Mouse (Mus musculus) heart, embryonic 11.5 days (tissue): ENCODE data around the gene Trim65. TPM values are rescaled to one million over a fixed set of nuclear protein-coding genes. Genes with fewer than 3 reads are reported as not detected.
"Not testable (repeated sequence)": the region's sequence is repeated elsewhere in the genome, so short reads cannot be mapped to it uniquely, and the experiment has no call there.

Experiments
- ATAC-seq: fragments of 200-750 bp; cut with Nextera tagmentation; replicated peaks from 2 replicates; pipeline ENCODE4 v1.8.0; 2017; ENCODE audit warnings: moderate library complexity; ENCODE audit not compliant: insufficient number of reproducible peaks, low FRiP score, low TSS enrichment
- H3K27ac ChIP-seq: fragments of 300-500 bp; sonication (generic); 2 replicates; pipeline ENCODE4 v1.5.1; 2014; ENCODE audit warnings: mild to moderate bottlenecking, low read depth, low read length
- H3K27me3 ChIP-seq: fragments of 300-500 bp; sonication (generic); 2 replicates; pipeline ENCODE4 v1.6.1; 2014; ENCODE audit warnings: mild to moderate bottlenecking, low read length, mixed read lengths; ENCODE audit not compliant: control insufficient read depth, insufficient read depth
- H3K36me3 ChIP-seq: fragments of 300-500 bp; sonication (generic); 2 replicates; pipeline ENCODE4 v1.6.1; 2014; ENCODE audit warnings: mild to moderate bottlenecking, low read length, moderate library complexity, mixed read lengths; ENCODE audit not compliant: control insufficient read depth, insufficient read depth
- H3K4me1 ChIP-seq: fragments of 300-500 bp; sonication (generic); 2 replicates; pipeline ENCODE4 v1.6.1; 2014; ENCODE audit warnings: low read length; ENCODE audit not compliant: control insufficient read depth, insufficient read depth
- H3K4me2 ChIP-seq: fragments of 300-500 bp; sonication (generic); 2 replicates; pipeline ENCODE4 v1.6.1; 2014; ENCODE audit warnings: mild to moderate bottlenecking, moderate library complexity
- H3K4me3 ChIP-seq: fragments of 300-500 bp; sonication (generic); 2 replicates; pipeline ENCODE4 v1.5.1; 2014; ENCODE audit warnings: low read depth, low read length
- H3K9ac ChIP-seq: fragments of 300-500 bp; sonication (generic); 2 replicates; pipeline ENCODE4 v1.6.1; 2014; ENCODE audit warnings: mild to moderate bottlenecking, low read depth, low read length, moderate library complexity
- H3K9me3 ChIP-seq: fragments of 300-500 bp; sonication (generic); replicated peaks from 2 replicates; pipeline ENCODE4 v1.6.1; 2016; ENCODE audit warnings: low read length; ENCODE audit not compliant: control insufficient read depth
- WGBS: fragments of 180-500 bp; shearing (Covaris S2); extraction: QIAGEN DNeasy Blood & Tissue Kit; methylation state at CpG from one replicate; pipeline ENCODE4 v1.1.7; 2014; ENCODE audit not compliant: insufficient replicate concordance; 5-methylcytosine and 5-hydroxymethylcytosine counted together
- polyA plus RNA-seq: library from polyadenylated mRNA; unstranded; fragments of >200 nt; fragmentation: Nextera tagmentation; extraction: Ambion mirVana; gene quantifications from 2 replicates; pipeline ENCODE4 v1.2.1, GENCODE M21; 2014

Gene Trim65
- polyA plus RNA-seq, 1 experiment from 2014 or later = 4.5 TPM

GRCm38 (mm10) chr11:116126261-116126660 lies 4.7 kb downstream of the Trim65 start:
- Histone ChIP-seq H3K27ac (no peak overlapping the region), H3K9me3 (0 out of 2 replicates have a peak, but pooled peaks cover 2% of the 10 kb centered on the region), H3K9ac (no peak overlapping the region), H3K4me1 (peaks cover 23% of the 10 kb centered on the region), H3K4me3 (no peak overlapping the region), H3K4me2 (no peak overlapping the region), H3K36me3 (peaks cover 18% of the 10 kb centered on the region), H3K27me3 (no peaks in the 10 kb centered on the region)
- ATAC-seq = no peak
- WGBS = 92% methylated on average over 15 of the region's 15 CpGs

- not testable (repeated sequence) for H3K9ac ChIP-seq, H3K27ac ChIP-seq, H3K4me1 ChIP-seq, H3K4me3 ChIP-seq, ATAC-seq, H3K27me3 ChIP-seq, H3K4me2 ChIP-seq, H3K9me3 ChIP-seq
- 89% methylated on average over 8 of the region's 8 CpGs for WGBS
- peaks cover 18% of the 10 kb centered on the region for H3K36me3 ChIP-seq
Measured at GRCm38 (mm10) chr11:116121731-116122245, 9.1 kb downstream of the Trim65 start.

- Histone ChIP-seq H3K4me1 (no peaks in the 10 kb centered on the region), H3K36me3 (0 out of 2 replicates have a peak, but pooled peaks cover 2% of the 10 kb centered on the region)
- no peak for ATAC-seq
Measured at GRCm38 (mm10) chr11:116117819-116118218, 13.1 kb downstream of the Trim65 start.

GRCm38 (mm10) chr11:116117241-116117640 lies 13.7 kb downstream of the Trim65 start:
- Histone ChIP-seq H3K27ac (no peak overlapping the region), H3K9me3 (no peaks in the 10 kb centered on the region), H3K27me3 (no peaks in the 10 kb centered on the region), H3K4me2 (no peak overlapping the region), H3K4me1 (no peaks in the 10 kb centered on the region), H3K4me3 (no peak overlapping the region), H3K36me3 (no peaks in the 10 kb centered on the region), H3K9ac (no peak overlapping the region)
- no peak for ATAC-seq
- 62% methylated on average over 12 of the region's 12 CpGs for WGBS

More at GRCm38 (mm10) chr11:116117819-116118218, 13.1 kb downstream of the Trim65 start:
- H3K9ac ChIP-seq = no peak overlapping the region
- H3K4me3 ChIP-seq = no peak overlapping the region
- H3K9me3 ChIP-seq = no peaks in the 10 kb centered on the region
- no peak overlapping the region for H3K4me2 ChIP-seq
- H3K27me3 ChIP-seq = no peaks in the 10 kb centered on the region
- no peak overlapping the region for H3K27ac ChIP-seq

- H3K4me2 ChIP-seq = no peak overlapping the region
- peaks cover 21% of the 10 kb centered on the region for H3K27me3 ChIP-seq
- no peaks in the 10 kb centered on the region for H3K36me3 ChIP-seq
- no peak overlapping the region for H3K9ac ChIP-seq
- no peak overlapping the region for H3K27ac ChIP-seq
- peaks cover 32% of the 10 kb centered on the region for H3K4me1 ChIP-seq
- ATAC-seq = no peak
- 80% methylated on average over 19 of the region's 19 CpGs for WGBS
- no peaks in the 10 kb centered on the region for H3K9me3 ChIP-seq
- no peak overlapping the region for H3K4me3 ChIP-seq
Measured at GRCm38 (mm10) chr11:116111611-116112203, 19.2 kb downstream of the Trim65 start.

- H3K27ac ChIP-seq = peak overlapping the region; percentile 36; the same call in 1 of the 2 replicates
- no peak overlapping the region for H3K9ac ChIP-seq
- no peaks in the 10 kb centered on the region for H3K36me3 ChIP-seq
- ATAC-seq = no peak
- H3K4me3 ChIP-seq = peak overlapping the region; percentile 71; the same call in 1 of the 2 replicates
- H3K27me3 ChIP-seq = peaks cover 21% of the 10 kb centered on the region
- 80% methylated on average over 4 of the region's 4 CpGs for WGBS
- no peaks in the 10 kb centered on the region for H3K9me3 ChIP-seq
- no peak overlapping the region for H3K4me2 ChIP-seq
- H3K4me1 ChIP-seq = peaks cover 38% of the 10 kb centered on the region
Measured at GRCm38 (mm10) chr11:116111067-116111466, 19.9 kb downstream of the Trim65 start.

GRCm38 (mm10) chr11:116110540-116110939 lies 20.4 kb downstream of the Trim65 start:
- no peak for ATAC-seq
- peaks cover 21% of the 10 kb centered on the region for H3K27me3 ChIP-seq
- no peaks in the 10 kb centered on the region for H3K36me3 ChIP-seq
- peak overlapping the region; percentile 71 for H3K4me3 ChIP-seq
- peak overlapping the region; percentile 84 for H3K9ac ChIP-seq
- H3K4me1 ChIP-seq = peaks cover 44% of the 10 kb centered on the region
- H3K9me3 ChIP-seq = no peaks in the 10 kb centered on the region
- WGBS = 15% methylated on average over 10 of the region's 10 CpGs
- H3K4me2 ChIP-seq = peak overlapping the region; percentile 87
- H3K27ac ChIP-seq = peak overlapping the region; percentile 79

- Histone ChIP-seq H3K9me3 (no peaks in the 10 kb centered on the region), H3K36me3 (no peaks in the 10 kb centered on the region), H3K4me3 (peak overlapping the region; percentile 71), H3K9ac (peak overlapping the region; percentile 84), H3K4me1 (peaks cover 45% of the 10 kb centered on the region), H3K27me3 (peaks cover 21% of the 10 kb centered on the region), H3K27ac (peak overlapping the region; percentile 79), H3K4me2 (peak overlapping the region; percentile 87)
- WGBS = 1% methylated on average over 35 of the region's 35 CpGs
- ATAC-seq = peak; percentile 76
Measured at GRCm38 (mm10) chr11:116110131-116110530, 20.8 kb downstream of the Trim65 start.
